Mouse (Mus musculus) intestine, embryonic 14.5 days (tissue): ENCODE measurements around the gene Endov. TPM values are rescaled to one million over a fixed set of nuclear protein-coding genes. Genes with fewer than 3 reads are reported as not detected.

Experiments used
- ATAC-seq: fragments of 200-750 bp; cut with Nextera tagmentation; replicated peaks from 2 replicates; pipeline ENCODE4 v1.8.0; 2017; ENCODE audit warnings: low read depth, moderate number of reproducible peaks, moderate TSS enrichment, moderate library complexity; ENCODE audit not compliant: low FRiP score, low TSS enrichment
- DNase-seq: peaks from one replicate; pipeline ENCODE4 v3.0.0-alpha.2; 2018; ENCODE audit warnings: low spot score
- H3K27ac ChIP-seq: fragments of 300-500 bp; sonication (generic); 2 replicates; pipeline ENCODE4 v1.5.1; 2014; ENCODE audit warnings: low read depth, mild to moderate bottlenecking, control low read depth
- H3K27me3 ChIP-seq: fragments of 300-500 bp; sonication (generic); replicated peaks from 2 replicates; pipeline ENCODE4 v1.6.1; 2014; ENCODE audit warnings: low read length, control low read depth; ENCODE audit not compliant: control insufficient read depth, insufficient read depth
- H3K36me3 ChIP-seq: fragments of 300-500 bp; sonication (generic); 2 replicates; pipeline ENCODE4 v1.6.1; 2014; ENCODE audit warnings: low read length, control low read depth; ENCODE audit not compliant: control insufficient read depth, insufficient read depth
- H3K4me1 ChIP-seq: fragments of 300-500 bp; sonication (generic); replicated peaks from 2 replicates; pipeline ENCODE4 v1.6.1; 2014; ENCODE audit warnings: low read length, control low read depth, mixed read lengths; ENCODE audit not compliant: control insufficient read depth, insufficient read depth
- H3K4me2 ChIP-seq: fragments of 300-500 bp; sonication (generic); 2 replicates; pipeline ENCODE4 v1.6.1; 2014; ENCODE audit warnings: low read length
- H3K4me3 ChIP-seq: fragments of 300-500 bp; sonication (generic); 2 replicates; pipeline ENCODE4 v1.5.1; 2014; ENCODE audit warnings: low read depth, low read length, control low read depth, mixed read lengths
- H3K9ac ChIP-seq: fragments of 300-500 bp; sonication (generic); 2 replicates; pipeline ENCODE4 v1.6.1; 2014; ENCODE audit warnings: mild to moderate bottlenecking, low read length
- H3K9me3 ChIP-seq: fragments of 300-500 bp; sonication (generic); 2 replicates; pipeline ENCODE4 v1.6.1; 2016; ENCODE audit warnings: low read length, control low read depth; ENCODE audit not compliant: control insufficient read depth
- WGBS: fragments of 180-500 bp; shearing (Covaris S2); extraction: QIAGEN DNeasy Blood & Tissue Kit; methylation state at CpG from one replicate; pipeline ENCODE4 v1.1.7; 2014; 5-methylcytosine and 5-hydroxymethylcytosine counted together
- polyA plus RNA-seq: library from polyadenylated mRNA; unstranded; fragments of >200 nt; fragmentation: Nextera tagmentation; extraction: Ambion mirVana; gene quantifications from 2 replicates; pipeline ENCODE4 v1.2.1, GENCODE M21; 2014

Gene Endov
- polyA plus RNA-seq, 1 experiment from 2014 or later, result 15.3 TPM

DNA sequence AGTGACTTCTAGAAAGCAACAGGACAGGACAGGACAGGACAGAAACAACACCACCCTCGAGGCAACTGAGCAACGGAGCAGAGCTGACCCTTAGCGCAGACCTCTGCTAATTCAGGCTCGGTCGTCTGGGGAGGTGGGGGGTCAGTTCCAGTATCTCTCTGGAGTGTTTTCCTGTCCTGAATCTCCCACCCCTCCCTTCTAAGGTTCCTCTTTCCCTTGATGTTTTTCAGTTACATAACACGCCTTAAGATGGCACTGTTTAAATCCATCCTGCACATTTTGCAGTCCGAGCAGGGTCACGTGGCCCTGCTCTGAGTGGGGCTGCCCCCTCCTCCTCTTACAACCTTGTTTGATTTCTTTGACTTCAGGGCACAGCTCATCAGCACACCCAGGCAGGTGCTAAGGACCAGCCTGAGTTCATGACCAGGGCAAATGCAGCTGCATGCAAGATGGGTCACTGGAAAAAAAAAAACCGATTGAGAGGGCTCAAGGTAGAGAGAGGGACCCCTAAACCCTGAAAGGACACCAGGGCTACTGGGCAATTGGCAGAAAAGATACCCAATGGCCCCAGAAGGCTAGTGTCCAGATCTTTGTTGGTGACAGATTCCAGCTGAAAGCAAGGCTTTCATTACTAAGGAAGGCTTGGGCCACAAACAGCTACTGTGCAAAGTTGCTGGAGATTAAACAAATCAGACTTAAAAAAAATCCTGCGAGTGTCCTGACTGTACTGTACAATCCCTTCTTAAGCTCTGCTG, 54.8 kb downstream of the Endov start:
- no peak overlapping the region for H3K9ac ChIP-seq

DNA sequence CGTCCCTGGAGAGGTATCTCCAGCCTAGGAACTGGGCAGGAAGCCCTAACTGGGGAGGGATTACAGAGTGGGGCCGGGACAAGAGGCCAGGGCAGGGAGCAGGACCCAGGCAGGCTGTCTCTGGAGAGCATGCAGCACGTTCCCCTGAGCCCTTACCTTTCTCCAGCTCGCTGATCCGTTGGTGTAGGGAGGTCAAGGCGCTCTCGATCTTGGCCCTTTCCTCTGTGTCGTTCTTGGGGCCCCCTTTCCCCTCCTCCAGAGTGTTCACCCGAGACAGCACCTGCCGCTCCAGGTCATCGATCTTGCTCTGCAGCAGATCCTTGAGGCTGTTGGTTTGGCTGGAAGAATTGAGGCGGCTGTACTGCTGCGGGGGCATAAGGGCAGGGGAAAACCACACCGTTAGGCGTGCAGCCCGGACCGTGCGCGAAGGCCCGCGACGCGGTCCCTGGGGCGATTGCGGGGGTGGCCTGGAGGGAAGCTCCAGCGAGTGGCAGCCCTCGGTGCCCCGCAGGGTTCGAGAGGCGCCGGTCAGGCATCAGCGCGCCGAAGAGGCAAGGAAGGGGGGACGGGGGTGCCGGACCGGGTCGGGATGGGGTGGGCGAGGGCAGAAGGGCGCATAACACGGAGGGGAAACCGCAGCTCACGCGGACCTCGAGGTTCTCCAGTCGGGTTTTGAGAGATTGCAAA, 55.5 kb downstream of the Endov start:
- DNase-seq (peak; percentile 74), ATAC-seq (no peak)
- H3K4me2 ChIP-seq, result peak overlapping the region; percentile 99
- no peaks in the 10 kb centered on the region for H3K9me3 ChIP-seq
- H3K36me3 ChIP-seq, result no peaks in the 10 kb centered on the region
- peaks cover 28% of the 10 kb centered on the region for H3K4me1 ChIP-seq
- WGBS, result 1% methylated on average over 44 of the region's 46 CpGs
- peak overlapping the region; percentile 52 for H3K4me3 ChIP-seq
- H3K27ac ChIP-seq, result no peak overlapping the region
- H3K27me3 ChIP-seq, result peaks cover 76% of the 10 kb centered on the region
- peak overlapping the region; percentile 43; the same call in 1 of the 2 replicates for H3K9ac ChIP-seq

More for the DNA sequence above, 54.8 kb downstream of the Endov start:
- ATAC-seq (no peak), DNase-seq (peak; percentile 65)
- no peak overlapping the region for H3K27ac ChIP-seq
- peaks cover 28% of the 10 kb centered on the region for H3K4me1 ChIP-seq
- peak overlapping the region; percentile 99; the same call in 1 of the 2 replicates for H3K4me2 ChIP-seq
- no peaks in the 10 kb centered on the region for H3K36me3 ChIP-seq
- peaks cover 73% of the 10 kb centered on the region for H3K27me3 ChIP-seq
- 5% methylated on average over 10 of the region's 10 CpGs for WGBS
- no peaks in the 10 kb centered on the region for H3K9me3 ChIP-seq
- H3K4me3 ChIP-seq, result peak overlapping the region; percentile 52; the same call in 1 of the 2 replicates

DNA sequence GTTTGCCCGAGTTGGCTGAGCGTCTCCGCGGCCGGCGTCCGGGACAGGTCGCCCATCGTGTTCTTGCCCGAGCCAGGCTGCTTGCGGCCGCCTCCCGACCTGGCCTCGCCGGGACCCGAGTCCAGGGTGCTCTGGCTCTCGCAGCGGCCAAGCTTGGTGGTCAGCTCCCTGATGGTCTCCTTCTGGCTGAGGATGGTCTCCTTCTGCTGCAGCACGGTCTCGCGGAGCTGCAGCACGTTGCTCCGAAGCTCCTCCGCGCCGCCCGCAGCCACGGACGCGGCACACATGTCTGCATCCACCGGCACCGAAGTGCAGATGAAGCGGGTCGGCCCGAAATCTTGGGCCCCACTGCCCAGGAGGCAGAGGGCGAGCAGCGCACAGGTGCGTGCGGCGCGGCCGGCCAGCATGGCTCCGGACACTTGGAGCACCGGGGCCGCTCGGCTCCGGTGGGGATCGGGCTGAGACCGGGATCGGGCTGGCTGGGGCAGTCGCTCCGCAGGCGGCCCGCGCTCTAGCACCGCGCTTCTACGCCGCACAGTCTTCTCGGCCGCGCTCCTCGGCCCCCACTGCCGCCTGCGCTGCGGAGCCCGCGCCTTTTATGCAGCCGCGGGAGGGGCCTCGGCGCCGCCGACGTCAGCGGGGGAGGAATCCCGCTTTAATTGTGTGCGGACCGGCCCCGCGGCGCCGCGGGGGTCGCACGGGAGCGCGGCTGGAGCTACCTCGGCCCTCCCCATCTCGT, 56.2 kb downstream of the Endov start, which contains the start of gene Nptx1:
Nptx1 (minus strand) TSS at position 571 of the 739 bp plus-strand sequence.
- peak within 1 kb of the TSS; percentile 43 for H3K9ac ChIP-seq
- no peak; the same call in 1 of the 2 replicates for ATAC-seq
- under 1% methylated on average over 75 of the region's 90 CpGs for WGBS
- H3K4me1 ChIP-seq, result peaks cover 28% of the 10 kb centered on the region
- H3K27ac ChIP-seq, result no peak within 1 kb of the TSS
- no peaks in the 10 kb centered on the region for H3K9me3 ChIP-seq
- peak within 1 kb of the TSS; percentile 99 for H3K4me2 ChIP-seq
- H3K27me3 ChIP-seq, result peaks cover 80% of the 10 kb centered on the region
- peak within 1 kb of the TSS; percentile 52 for H3K4me3 ChIP-seq
- peak; percentile 80 for DNase-seq
- H3K36me3 ChIP-seq, result no peaks in the 10 kb centered on the region

DNA sequence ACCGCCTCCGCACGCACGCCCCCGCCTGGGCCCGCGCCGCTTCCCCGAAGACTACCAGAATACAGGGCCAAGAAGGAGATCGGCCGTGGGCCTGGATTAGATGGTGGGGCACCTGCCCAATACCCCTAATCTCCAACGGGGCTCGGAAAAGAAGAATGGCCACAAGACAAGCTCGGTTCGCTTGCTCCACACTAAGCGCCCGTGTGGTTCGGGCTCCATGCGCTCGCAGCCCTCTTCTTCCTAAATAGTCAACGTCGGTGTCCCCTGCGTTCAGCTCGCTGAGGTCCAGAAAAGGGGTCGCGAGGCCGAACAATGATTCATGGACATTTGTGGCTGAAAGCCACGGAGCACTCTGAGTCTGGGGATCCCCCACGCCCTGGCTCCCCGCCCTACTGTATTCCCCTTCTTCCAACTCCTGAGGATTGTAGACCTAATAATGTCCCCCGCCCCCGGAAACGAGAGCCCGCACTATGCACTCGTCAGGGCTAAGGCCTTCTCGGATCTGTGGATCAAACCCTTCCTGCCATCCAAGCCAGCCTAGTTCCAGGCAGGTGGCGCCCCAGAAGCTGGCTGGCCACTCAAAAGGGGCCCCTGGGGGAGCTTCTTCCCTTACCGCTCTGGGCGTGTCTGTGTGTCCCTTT, 56.9 kb downstream of the Endov start:
- 1% methylated on average over 39 of the region's 39 CpGs for WGBS
- no peak overlapping the region for H3K27ac ChIP-seq
- peak overlapping the region; percentile 99 for H3K4me2 ChIP-seq
- peak overlapping the region; percentile 52 for H3K4me3 ChIP-seq
- DNase-seq (peak; percentile 77), ATAC-seq (no peak)
- peaks cover 80% of the 10 kb centered on the region for H3K27me3 ChIP-seq
- H3K36me3 ChIP-seq, result no peaks in the 10 kb centered on the region
- H3K9me3 ChIP-seq, result no peaks in the 10 kb centered on the region
- H3K4me1 ChIP-seq, result peaks cover 32% of the 10 kb centered on the region
- H3K9ac ChIP-seq, result peak overlapping the region; percentile 43; the same call in 1 of the 2 replicates

DNA sequence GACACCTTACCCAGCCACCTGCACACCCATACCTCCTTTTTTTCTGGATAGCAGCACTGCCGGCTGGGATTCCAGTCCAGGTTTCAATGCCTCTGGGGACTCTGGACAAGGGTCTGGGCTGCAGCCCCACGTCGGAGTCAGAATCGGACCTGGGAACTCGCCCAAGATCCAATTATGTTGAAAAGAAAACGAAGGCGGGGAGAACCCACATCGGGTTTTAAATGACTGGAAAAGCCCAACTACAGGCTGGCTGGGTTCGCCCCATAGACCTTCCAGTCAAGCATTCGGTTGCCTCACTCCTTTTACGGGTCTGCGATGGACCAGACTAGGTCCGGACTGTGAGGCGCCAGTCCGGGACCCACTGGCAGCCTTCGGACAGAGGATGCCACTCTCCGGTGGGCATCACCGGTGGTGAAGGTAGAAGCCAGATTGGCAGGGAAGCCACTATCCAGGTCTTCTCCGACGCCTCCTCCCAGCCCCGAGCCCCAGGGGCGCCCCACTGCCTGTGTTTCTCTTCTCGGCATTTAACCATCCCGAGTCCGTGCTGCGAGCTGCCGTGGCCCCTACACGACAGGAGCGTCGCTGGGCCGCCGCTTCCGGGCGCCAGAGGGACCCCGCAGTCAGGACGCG, 57.7 kb downstream of the Endov start:
- Histone ChIP-seq H3K9ac (no peak overlapping the region; the same call in 1 of the 2 replicates), H3K4me3 (peak overlapping the region; percentile 52), H3K27ac (no peak overlapping the region), H3K4me1 (peaks cover 32% of the 10 kb centered on the region), H3K9me3 (no peaks in the 10 kb centered on the region), H3K27me3 (peaks cover 80% of the 10 kb centered on the region), H3K4me2 (peak overlapping the region; percentile 99), H3K36me3 (no peaks in the 10 kb centered on the region)
- WGBS, result 2% methylated on average over 37 of the region's 37 CpGs
- ATAC-seq (no peak), DNase-seq (peak; percentile 71)

DNA sequence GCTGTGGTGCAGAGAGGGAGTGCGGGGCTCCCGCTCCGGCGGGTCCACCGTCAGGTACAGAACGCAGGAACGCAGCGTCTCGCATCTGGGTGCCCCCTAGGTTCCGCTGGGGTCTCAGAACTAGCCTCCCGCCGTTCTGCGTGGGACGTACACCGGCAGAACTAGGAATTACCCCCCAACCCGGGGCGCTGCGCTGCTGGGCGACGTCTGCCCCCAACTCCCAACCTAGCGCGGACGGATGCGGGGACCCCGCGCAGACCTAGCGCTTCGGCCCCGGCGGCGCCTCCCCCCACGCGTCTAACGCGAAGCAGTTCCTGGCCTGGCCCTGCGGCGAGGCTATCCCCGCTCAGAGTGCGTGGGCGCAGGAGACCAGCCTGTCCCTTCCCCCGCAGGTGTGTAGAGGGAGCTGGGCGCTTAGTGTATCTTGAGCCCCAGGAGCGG, 58.2 kb downstream of the Endov start:
- no peak for DNase-seq
- H3K36me3 ChIP-seq, result no peaks in the 10 kb centered on the region
- no peak overlapping the region; the same call in 1 of the 2 replicates for H3K9ac ChIP-seq
- peaks cover 32% of the 10 kb centered on the region for H3K4me1 ChIP-seq
- H3K9me3 ChIP-seq, result no peaks in the 10 kb centered on the region
- H3K4me2 ChIP-seq, result peak overlapping the region; percentile 99
- H3K27ac ChIP-seq, result no peak overlapping the region
- no peak for ATAC-seq
- H3K27me3 ChIP-seq, result peaks cover 78% of the 10 kb centered on the region
- under 1% methylated on average over 43 of the region's 43 CpGs for WGBS
- peak overlapping the region; percentile 52 for H3K4me3 ChIP-seq

DNA sequence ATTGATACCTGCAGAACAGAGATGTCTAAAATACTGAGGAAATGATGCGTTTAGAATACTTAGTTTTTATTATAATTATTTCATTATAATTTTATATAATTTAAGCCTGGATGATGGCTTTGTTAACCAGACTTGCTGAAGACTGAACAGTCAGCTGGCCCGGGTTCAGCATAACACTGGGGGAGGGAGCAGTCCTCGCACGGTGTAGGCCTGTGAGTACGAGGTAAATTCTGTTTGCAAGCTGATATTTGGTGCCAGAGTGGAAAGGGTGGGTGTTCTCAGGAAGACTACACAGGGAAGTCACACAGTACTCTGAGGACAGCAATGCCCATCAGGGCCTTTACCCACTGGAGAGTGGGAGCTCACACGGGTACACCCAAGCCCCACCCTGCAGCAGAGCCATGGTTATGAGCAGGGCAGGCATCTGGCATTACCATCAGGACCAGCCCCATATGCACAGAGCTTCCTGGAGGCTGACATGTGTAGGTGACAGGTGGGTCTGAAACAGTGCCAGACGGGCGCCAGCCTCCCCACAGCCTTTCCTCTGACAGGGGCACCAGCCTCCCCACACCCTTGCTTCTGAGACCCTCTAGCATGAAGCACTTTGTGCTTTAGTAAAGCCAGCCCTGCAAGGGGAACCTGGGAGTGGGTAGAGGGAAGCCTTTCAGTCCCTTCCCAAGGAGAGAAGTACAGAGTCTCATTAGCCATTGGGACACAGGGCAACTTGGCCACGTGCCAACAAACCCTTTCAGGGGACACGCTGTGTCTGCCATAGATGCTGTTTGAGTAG, 59.6 kb downstream of the Endov start:
- WGBS, result 47% methylated on average over 10 of the region's 10 CpGs
- H3K9me3 ChIP-seq, result no peaks in the 10 kb centered on the region
- H3K4me3 ChIP-seq, result no peak overlapping the region
- ATAC-seq, result no peak
- no peak overlapping the region for H3K9ac ChIP-seq
- H3K4me2 ChIP-seq, result no peak overlapping the region
- no peak for DNase-seq
- H3K4me1 ChIP-seq, result peaks cover 31% of the 10 kb centered on the region
- no peaks in the 10 kb centered on the region for H3K36me3 ChIP-seq
- no peak overlapping the region for H3K27ac ChIP-seq
- H3K27me3 ChIP-seq, result peaks cover 65% of the 10 kb centered on the region
